Mouse (Mus musculus): Measurements from ENCODE around the gene P3h3. TPM values are rescaled to one million over a fixed set of nuclear protein-coding genes. Genes with fewer than 3 reads are reported as not detected.
A peak's percentile ranks its signal among the peaks of the same experiment; 100 is the strongest.

Gene P3h3
- polyA plus RNA-seq, 1 experiment from 2014 or later: 61.7 TPM

DNA sequence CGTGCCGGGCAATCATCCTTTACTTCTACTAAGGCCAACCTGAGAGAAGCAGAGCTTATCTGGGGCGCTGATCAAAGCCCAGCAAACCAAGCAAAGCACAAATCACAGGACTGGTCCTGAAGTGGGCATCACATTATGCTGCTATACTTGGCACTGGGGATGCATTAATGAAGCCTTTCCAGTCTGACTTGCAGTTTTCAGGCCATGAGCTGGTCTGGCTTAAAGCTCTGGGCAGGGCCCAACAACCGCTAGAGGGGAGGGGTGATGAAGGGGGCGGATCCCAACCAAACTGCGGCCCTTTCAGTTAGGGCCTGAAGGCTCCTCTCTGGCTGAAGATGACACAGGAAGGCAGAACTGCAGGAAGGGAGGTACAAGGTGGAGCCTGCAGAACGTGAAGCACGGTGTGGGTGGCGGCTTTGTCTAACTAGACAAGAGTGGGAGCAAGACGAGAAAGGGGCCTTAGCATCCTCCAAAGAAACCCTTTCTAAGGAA, 29.4 kb downstream of the P3h3 start:
- ATAC-seq (ENCODE audit: insufficient number of reproducible peaks, insufficient read depth, low FRiP score, low TSS enrichment): no peak
- 25% methylated on average over 10 of the region's 10 CpGs for WGBS
- Histone ChIP-seq H3K4me3 (peak overlapping the region; percentile 62), H3K4me1 (peaks cover 23% of the 10 kb centered on the region), H3K36me3 (peaks cover 50% of the 10 kb centered on the region), H3K9me3 (no peaks in the 10 kb centered on the region), H3K27me3 (no peaks in the 10 kb centered on the region), H3K4me2 (replicated peaks) (peak overlapping the region; percentile 88), H3K27ac (peak overlapping the region; percentile 79; the same call in 1 of the 2 replicates), H3K9ac (peak overlapping the region; percentile 69)

DNA sequence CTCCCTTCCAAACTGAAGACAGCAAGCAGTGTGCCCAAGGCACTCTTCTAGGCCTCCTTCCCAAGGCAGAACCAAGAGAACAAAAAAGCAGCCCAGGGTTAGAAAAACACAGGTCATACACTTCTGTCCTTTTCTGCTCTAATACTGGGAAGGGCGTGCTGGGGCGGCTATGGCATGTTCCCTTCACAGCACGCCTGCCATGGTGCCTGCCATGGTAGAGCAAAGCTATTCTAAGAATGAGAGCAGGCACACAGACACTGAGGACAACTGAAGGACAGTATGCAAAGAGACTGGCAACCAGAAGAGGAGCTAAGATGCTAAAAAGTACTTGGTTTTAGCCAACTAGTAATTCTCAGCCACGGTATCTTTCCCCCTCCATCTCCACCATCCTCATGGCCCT, 35.5 kb downstream of the P3h3 start:
- Histone ChIP-seq H3K4me2 (replicated peaks) (no peak overlapping the region), H3K4me3 (no peak overlapping the region), H3K36me3 (peaks cover 95% of the 10 kb centered on the region), H3K9ac (no peak overlapping the region), H3K9me3 (no peaks in the 10 kb centered on the region), H3K27me3 (no peaks in the 10 kb centered on the region), H3K4me1 (no peaks in the 10 kb centered on the region), H3K27ac (no peak overlapping the region)
- 94% methylated on average over 4 of the region's 4 CpGs for WGBS
- no peak for ATAC-seq (ENCODE audit: insufficient number of reproducible peaks, insufficient read depth, low FRiP score, low TSS enrichment)

DNA sequence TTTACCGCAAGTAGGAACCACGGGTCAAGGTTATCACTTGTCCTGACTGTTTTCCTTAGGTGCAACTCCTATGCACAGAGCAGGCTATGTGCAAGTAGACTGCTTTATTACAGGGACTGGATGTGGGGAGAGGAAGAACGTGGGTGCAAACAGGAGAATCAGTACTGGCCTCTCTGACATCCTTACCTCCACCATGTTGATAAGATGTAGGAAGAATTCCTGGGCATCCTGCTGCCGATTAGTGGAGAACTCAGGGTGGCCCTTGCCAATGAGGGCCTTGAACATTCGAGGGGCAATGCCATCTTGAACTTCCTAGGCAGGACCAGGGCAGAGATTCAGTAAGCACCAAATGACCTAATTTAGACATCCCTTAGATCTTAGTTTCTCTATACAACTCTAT, 36.7 kb downstream of the P3h3 start:
- Histone ChIP-seq H3K27ac (no peak overlapping the region), H3K9ac (no peak overlapping the region), H3K4me3 (no peak overlapping the region), H3K4me1 (no peaks in the 10 kb centered on the region), H3K36me3 (peaks cover 100% of the 10 kb centered on the region), H3K27me3 (no peaks in the 10 kb centered on the region), H3K9me3 (no peaks in the 10 kb centered on the region), H3K4me2 (replicated peaks) (no peak overlapping the region)
- WGBS: 91% methylated on average over 5 of the region's 5 CpGs
- no peak for ATAC-seq (ENCODE audit: insufficient number of reproducible peaks, insufficient read depth, low FRiP score, low TSS enrichment)

DNA sequence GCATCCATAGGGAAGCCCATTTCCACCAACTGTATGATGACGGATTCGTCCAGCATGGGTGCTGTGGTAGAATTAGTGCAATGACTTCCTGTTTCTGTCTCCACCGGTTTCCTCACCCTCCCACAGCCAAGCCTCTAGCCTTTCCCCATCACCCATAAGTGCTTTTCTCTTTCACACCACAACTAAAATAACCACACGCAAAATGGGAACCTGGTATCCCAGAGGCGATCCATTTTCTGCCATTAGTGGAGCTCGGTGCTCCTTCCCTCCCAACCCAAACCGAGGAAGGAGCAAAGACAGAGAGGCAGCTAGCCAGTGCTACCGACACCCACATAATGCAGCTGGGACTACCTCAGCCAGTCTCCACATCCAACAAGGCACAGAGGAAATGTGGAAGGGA, 39.6 kb downstream of the P3h3 start:
- ATAC-seq (ENCODE audit: insufficient number of reproducible peaks, insufficient read depth, low FRiP score, low TSS enrichment): no peak
- Histone ChIP-seq H3K4me1 (peaks cover 11% of the 10 kb centered on the region), H3K9me3 (no peaks in the 10 kb centered on the region), H3K4me2 (replicated peaks) (no peak overlapping the region), H3K9ac (no peak overlapping the region), H3K27ac (no peak overlapping the region), H3K4me3 (no peak overlapping the region), H3K36me3 (peaks cover 80% of the 10 kb centered on the region), H3K27me3 (no peaks in the 10 kb centered on the region)
- 94% methylated on average over 8 of the region's 8 CpGs for WGBS

DNA sequence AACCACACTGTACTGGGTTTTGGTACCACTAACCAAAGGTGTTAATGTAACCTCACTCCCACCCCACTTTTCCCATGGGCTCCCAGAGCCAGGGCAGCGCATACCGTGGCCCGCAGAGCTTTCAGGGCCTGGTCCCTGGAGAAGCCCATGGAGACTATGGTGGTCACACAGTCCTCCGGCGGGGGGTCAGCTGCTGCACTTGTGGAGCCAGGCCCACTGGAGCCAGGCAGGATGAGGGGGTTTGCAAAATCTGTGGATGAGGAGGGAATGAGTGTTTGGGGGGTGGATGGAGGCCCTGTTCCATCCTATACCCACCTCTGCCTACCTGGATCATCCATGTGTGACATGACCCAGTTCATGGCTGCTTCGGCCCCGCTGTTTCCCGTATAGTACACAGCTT, 40.0 kb downstream of the P3h3 start:
- no peaks in the 10 kb centered on the region for H3K27me3 ChIP-seq
- ATAC-seq (ENCODE audit: insufficient number of reproducible peaks, insufficient read depth, low FRiP score, low TSS enrichment): no peak
- WGBS: 96% methylated on average over 8 of the region's 8 CpGs

DNA sequence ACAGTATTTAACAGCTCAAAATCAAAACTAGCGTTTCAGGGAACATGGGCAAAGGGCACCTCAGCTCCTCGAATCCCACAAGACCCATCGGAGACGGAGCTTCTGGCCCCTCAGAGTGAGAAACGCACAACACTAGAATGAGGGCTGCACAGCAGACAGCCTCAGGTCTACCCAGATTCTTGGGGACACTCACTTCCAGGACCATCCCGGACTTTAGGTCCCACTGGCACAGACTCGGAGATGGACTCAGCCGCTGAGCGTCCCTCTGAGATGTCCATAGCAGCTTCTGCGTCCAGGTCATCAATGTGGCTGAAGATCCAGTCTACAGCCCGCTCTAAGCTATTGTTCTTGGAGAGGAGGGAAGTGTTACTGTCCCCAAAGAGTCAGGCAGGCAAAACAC, 40.4 kb downstream of the P3h3 start:
- Histone ChIP-seq H3K4me3 (no peak overlapping the region), H3K9me3 (no peaks in the 10 kb centered on the region), H3K4me2 (replicated peaks) (no peak overlapping the region), H3K27ac (no peak overlapping the region), H3K4me1 (peaks cover 19% of the 10 kb centered on the region), H3K9ac (no peak overlapping the region), H3K36me3 (peaks cover 74% of the 10 kb centered on the region), H3K27me3 (no peaks in the 10 kb centered on the region)
- WGBS: 94% methylated on average over 11 of the region's 11 CpGs
- no peak for ATAC-seq (ENCODE audit: insufficient number of reproducible peaks, insufficient read depth, low FRiP score, low TSS enrichment)

More for the DNA sequence above, 40.0 kb downstream of the P3h3 start:
- Histone ChIP-seq H3K4me3 (no peak overlapping the region), H3K4me2 (replicated peaks) (no peak overlapping the region), H3K9ac (no peak overlapping the region), H3K27ac (no peak overlapping the region), H3K4me1 (peaks cover 15% of the 10 kb centered on the region), H3K36me3 (peaks cover 76% of the 10 kb centered on the region), H3K9me3 (no peaks in the 10 kb centered on the region)

DNA sequence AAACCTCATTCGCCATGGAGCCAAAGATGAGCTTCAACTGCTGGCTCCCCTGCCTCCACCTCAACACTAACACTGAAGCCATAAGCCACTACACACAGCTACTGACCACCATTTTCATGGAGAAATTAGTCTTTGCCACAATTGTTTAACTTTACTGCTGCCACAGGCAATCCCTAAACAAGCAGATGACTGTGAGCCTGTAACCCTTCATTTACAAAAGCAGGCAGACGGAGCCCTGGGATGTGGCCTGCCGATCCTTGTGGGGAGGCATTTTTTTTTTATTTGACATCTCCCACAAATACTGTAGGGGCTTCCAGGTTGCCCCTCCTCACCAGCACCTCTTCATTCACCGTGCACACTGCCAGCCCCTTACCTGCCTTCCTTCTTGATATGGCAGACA, 40.9 kb downstream of the P3h3 start:
- H3K36me3 ChIP-seq: peaks cover 74% of the 10 kb centered on the region
- no peak overlapping the region for H3K27ac ChIP-seq
- no peak for ATAC-seq (ENCODE audit: insufficient number of reproducible peaks, insufficient read depth, low FRiP score, low TSS enrichment)
- no peak overlapping the region for H3K9ac ChIP-seq
- peaks cover 22% of the 10 kb centered on the region for H3K4me1 ChIP-seq
- H3K9me3 ChIP-seq: no peaks in the 10 kb centered on the region
- H3K4me2 ChIP-seq (replicated peaks): no peak overlapping the region
- H3K27me3 ChIP-seq: no peaks in the 10 kb centered on the region
- 93% methylated on average over 4 of the region's 4 CpGs for WGBS
- H3K4me3 ChIP-seq: no peak overlapping the region

DNA sequence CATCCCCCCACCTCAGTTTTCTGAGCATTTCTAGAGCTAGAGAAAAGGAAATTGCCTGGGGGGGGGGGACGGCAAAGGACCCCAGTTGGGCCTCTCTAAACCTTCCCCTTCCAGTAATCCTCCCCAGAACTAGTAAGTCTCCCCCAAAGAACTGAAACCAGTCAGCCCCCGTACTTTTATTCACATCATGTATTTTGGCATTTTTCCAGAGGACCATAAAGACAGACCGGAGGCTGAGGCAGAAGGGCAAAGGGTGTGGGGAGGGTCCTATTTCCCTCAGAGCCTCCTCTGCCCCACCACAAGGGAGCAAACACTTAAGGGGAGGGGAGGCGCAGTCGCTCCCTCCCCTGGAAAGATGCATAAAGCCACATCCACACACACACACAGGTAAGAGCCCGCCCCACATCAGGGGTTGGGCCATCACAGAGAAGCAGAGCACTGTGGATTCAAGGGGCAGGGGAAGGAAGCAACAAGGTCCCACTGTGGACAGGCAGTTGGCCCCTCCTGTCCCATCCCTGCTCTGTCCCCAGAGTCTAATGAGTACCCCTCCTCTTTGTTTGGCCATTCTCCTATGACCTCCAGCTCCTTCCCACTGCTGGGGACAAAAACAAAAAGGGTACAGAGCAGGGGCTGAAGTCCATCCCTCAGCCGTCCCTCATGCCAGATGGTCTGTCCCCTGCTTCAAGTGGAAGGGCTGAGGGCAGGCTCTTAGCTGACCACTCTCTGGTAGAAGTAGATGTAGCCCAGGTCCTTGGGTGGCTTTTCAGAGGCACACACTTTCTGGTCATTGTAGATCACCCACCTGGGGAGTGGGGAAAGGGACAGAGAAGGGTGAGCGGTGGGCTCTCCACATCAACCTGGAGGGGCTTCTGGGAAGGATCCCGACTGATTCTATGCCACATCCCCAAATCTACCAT, 42.4 kb downstream of the P3h3 start:
- H3K36me3 ChIP-seq: peaks cover 72% of the 10 kb centered on the region
- H3K4me3 ChIP-seq: no peak overlapping the region
- no peaks in the 10 kb centered on the region for H3K9me3 ChIP-seq
- H3K4me2 ChIP-seq (replicated peaks): no peak overlapping the region
- WGBS: 67% methylated on average over 9 of the region's 9 CpGs
- ATAC-seq (ENCODE audit: insufficient number of reproducible peaks, insufficient read depth, low FRiP score, low TSS enrichment): no peak
- H3K27me3 ChIP-seq: no peaks in the 10 kb centered on the region
- H3K4me1 ChIP-seq: peaks cover 26% of the 10 kb centered on the region
- peak overlapping the region; percentile 89; the same call in 1 of the 2 replicates for H3K27ac ChIP-seq
- H3K9ac ChIP-seq: no peak overlapping the region

DNA sequence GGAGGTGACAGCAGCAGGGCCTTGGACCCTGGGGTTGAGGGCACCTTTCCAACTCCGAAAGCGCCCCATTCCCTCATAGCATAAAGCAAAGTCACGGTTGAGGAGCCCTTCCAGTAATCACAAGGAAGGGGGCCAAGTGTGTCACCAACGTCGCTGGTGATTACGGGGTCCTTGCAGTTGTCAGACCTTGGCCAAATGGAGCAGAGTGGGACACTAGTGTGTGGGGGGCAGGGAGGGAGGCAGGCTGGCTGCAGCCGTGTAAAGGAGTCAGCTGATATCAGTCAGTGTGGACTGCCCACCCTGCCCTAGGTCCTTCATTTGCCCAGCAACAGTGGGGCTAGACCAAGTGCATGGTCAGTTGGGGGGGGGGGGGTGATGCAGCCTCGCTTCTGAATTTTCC, 43.1 kb downstream of the P3h3 start:
- H3K27me3 ChIP-seq: no peaks in the 10 kb centered on the region
- H3K27ac ChIP-seq: peak overlapping the region; percentile 89; the same call in 1 of the 2 replicates
- 35% methylated on average over 8 of the region's 8 CpGs for WGBS
- peaks cover 32% of the 10 kb centered on the region for H3K4me1 ChIP-seq
- peak overlapping the region; percentile 24; the same call in 1 of the 2 replicates for H3K9ac ChIP-seq
- H3K36me3 ChIP-seq: peaks cover 66% of the 10 kb centered on the region
- 0 out of 2 replicates have a peak, but pooled peaks have one; percentile 23 for ATAC-seq (ENCODE audit: insufficient number of reproducible peaks, insufficient read depth, low FRiP score, low TSS enrichment)
- no peaks in the 10 kb centered on the region for H3K9me3 ChIP-seq
- H3K4me2 ChIP-seq (replicated peaks): peak overlapping the region; percentile 61
- peak overlapping the region; percentile 88 for H3K4me3 ChIP-seq

DNA sequence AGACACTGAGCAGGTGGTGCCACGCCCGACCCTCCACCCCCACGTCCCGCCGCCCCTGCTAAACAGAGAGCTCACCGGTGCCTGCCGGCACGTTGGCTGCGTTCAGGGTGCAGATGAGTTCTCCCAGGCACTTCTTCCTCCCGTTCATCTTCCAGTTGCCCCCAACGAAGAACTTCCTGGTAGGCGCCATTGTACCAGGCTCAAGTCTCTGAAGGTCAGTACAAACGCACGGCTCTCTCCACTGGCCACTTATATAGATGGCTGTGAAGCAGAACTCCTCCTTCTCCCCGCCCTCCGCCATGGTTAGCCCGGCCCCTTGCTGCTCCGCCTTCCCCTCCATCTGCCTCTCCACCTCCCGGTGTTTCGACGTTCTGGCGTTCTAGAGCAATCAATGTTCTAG, 43.6 kb downstream of the P3h3 start, which contains the start of gene Tpi1:
Tpi1 (minus strand) TSS at position 364 of the 400 bp plus-strand sequence.
- H3K9me3 ChIP-seq: no peaks in the 10 kb centered on the region
- H3K4me3 ChIP-seq: peak within 1 kb of the TSS; percentile 88
- WGBS: under 1% methylated on average over 22 of the region's 22 CpGs
- peaks cover 33% of the 10 kb centered on the region for H3K4me1 ChIP-seq
- peaks cover 61% of the 10 kb centered on the region for H3K36me3 ChIP-seq
- peak; percentile 84 for ATAC-seq (ENCODE audit: insufficient number of reproducible peaks, insufficient read depth, low FRiP score, low TSS enrichment)
- H3K4me2 ChIP-seq (replicated peaks): peak within 1 kb of the TSS; percentile 61
- peak within 1 kb of the TSS; percentile 91 for H3K9ac ChIP-seq
- no peaks in the 10 kb centered on the region for H3K27me3 ChIP-seq
- H3K27ac ChIP-seq: peak within 1 kb of the TSS; percentile 89

DNA sequence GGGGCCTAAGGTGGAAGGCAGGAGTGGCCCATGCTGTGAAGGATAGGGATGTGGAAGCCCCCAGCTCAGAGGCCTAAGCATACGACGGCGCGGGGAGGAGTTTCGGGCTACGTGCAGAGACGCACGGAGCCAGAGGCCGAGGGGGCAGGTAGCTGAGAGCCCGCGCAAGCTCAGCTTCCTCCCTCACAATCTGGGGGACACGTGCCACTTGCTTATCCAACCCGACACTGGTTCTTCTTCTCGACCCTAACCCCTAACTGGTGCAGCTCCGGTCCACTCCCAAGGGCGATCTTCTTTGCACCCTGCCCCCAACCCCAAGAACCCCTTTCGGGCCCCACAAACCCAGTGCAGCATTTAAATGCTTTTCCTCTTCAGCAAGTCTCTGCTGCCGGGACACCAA, 44.1 kb downstream of the P3h3 start:
- Histone ChIP-seq H3K27ac (peak overlapping the region; percentile 89), H3K4me3 (peak overlapping the region; percentile 88), H3K4me1 (peaks cover 33% of the 10 kb centered on the region), H3K27me3 (no peaks in the 10 kb centered on the region), H3K36me3 (peaks cover 57% of the 10 kb centered on the region), H3K4me2 (replicated peaks) (peak overlapping the region; percentile 61), H3K9me3 (no peaks in the 10 kb centered on the region), H3K9ac (peak overlapping the region; percentile 91)
- peak; percentile 37 for ATAC-seq (ENCODE audit: insufficient number of reproducible peaks, insufficient read depth, low FRiP score, low TSS enrichment)
- 2% methylated on average over 16 of the region's 18 CpGs for WGBS

DNA sequence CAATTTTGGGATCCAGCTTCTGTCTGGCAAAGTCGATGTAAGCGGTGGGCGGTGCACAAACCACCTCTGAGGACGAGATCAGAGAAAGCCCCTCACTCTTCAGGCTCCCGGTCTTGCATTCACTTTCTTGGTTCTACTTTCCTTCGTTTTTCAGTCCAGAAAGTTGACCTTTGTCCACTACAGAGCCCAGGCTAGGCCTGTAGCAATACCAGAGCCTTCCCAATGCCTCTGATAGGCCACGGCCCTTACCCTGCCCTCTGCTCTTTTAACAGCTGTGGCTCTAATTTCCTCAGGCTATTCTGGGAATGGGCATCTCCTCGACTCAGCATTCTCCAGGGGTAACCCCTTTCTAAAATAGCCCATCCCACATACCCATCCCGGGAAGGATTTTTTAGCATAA, 44.7 kb downstream of the P3h3 start:
- Histone ChIP-seq H3K4me3 (peak overlapping the region; percentile 88), H3K4me2 (replicated peaks) (peak overlapping the region; percentile 61), H3K4me1 (peaks cover 33% of the 10 kb centered on the region), H3K27ac (peak overlapping the region; percentile 89), H3K36me3 (peaks cover 50% of the 10 kb centered on the region), H3K9ac (peak overlapping the region; percentile 91), H3K9me3 (no peaks in the 10 kb centered on the region), H3K27me3 (no peaks in the 10 kb centered on the region)
- 18% methylated on average over 9 of the region's 9 CpGs for WGBS
- ATAC-seq (ENCODE audit: insufficient number of reproducible peaks, insufficient read depth, low FRiP score, low TSS enrichment): no peak

Measured in embryonic facial prominence, embryonic 12.5 days (tissue).